Mouse (Mus musculus) heart, postnatal 0 days (tissue): ENCODE results near the gene Cgrrf1. TPM values are rescaled to one million over a fixed set of nuclear protein-coding genes. Genes with fewer than 3 reads are reported as not detected.

ENCODE experiments used
- ATAC-seq: fragments of 200-750 bp; cut with Nextera tagmentation; 2 replicates; pipeline ENCODE4 v1.8.0; 2017; ENCODE audit warnings: low read depth, moderate number of reproducible peaks, moderate library complexity; ENCODE audit not compliant: insufficient read depth
- DNase-seq: peaks from one replicate; pipeline ENCODE4 v3.0.0-alpha.2; 2016; ENCODE audit warnings: low spot score
- H3K27ac ChIP-seq: fragments of 300-500 bp; sonication (generic); 2 replicates; pipeline ENCODE4 v1.5.1; 2014; ENCODE audit warnings: low read depth, mild to moderate bottlenecking
- H3K27me3 ChIP-seq: fragments of 300-500 bp; sonication (generic); 2 replicates; pipeline ENCODE4 v1.6.1; 2014; ENCODE audit warnings: low read length, mixed read lengths; ENCODE audit not compliant: control insufficient read depth, insufficient read depth
- H3K36me3 ChIP-seq: fragments of 300-500 bp; sonication (generic); replicated peaks from 2 replicates; pipeline ENCODE4 v1.6.1; 2014; ENCODE audit warnings: low read length, mixed read lengths; ENCODE audit not compliant: control insufficient read depth, insufficient read depth
- H3K4me1 ChIP-seq: fragments of 300-500 bp; sonication (generic); 2 replicates; pipeline ENCODE4 v1.6.1; 2014; ENCODE audit warnings: antibody characterized with exemption; ENCODE audit not compliant: control insufficient read depth, insufficient read depth
- H3K4me2 ChIP-seq: fragments of 300-500 bp; sonication (generic); 2 replicates; pipeline ENCODE4 v1.6.1; 2014; ENCODE audit warnings: low read depth, mild to moderate bottlenecking, low read length, moderate library complexity
- H3K4me3 ChIP-seq: fragments of 300-500 bp; sonication (generic); 2 replicates; pipeline ENCODE4 v1.5.1; 2014; ENCODE audit warnings: low read depth, low read length
- H3K9ac ChIP-seq: fragments of 300-500 bp; sonication (generic); replicated peaks from 2 replicates; pipeline ENCODE4 v1.6.1; 2014; ENCODE audit warnings: low read depth, low read length, mixed read lengths
- H3K9me3 ChIP-seq: fragments of 300-500 bp; sonication (generic); replicated peaks from 2 replicates; pipeline ENCODE4 v1.6.1; 2016; ENCODE audit warnings: low read length; ENCODE audit not compliant: control insufficient read depth
- CTCF ChIP-seq: IDR thresholded peaks from 2 replicates; pipeline ENCODE4 v1.5.1; 2016; ENCODE audit warnings: antibody characterized with exemption, control low read depth, low read depth
- EP300 ChIP-seq: IDR thresholded peaks from 2 replicates; pipeline ENCODE4 v1.6.1; 2016; ENCODE audit warnings: antibody characterized with exemption, low read depth
- WGBS: fragments of 180-500 bp; shearing (Covaris S2); extraction: QIAGEN DNeasy Blood & Tissue Kit; methylation state at CpG from one replicate; pipeline ENCODE4 v1.1.7; 2014; 5-methylcytosine and 5-hydroxymethylcytosine counted together
- polyA plus RNA-seq: library from polyadenylated mRNA; unstranded; fragments of >200 nt; fragmentation: Nextera tagmentation; extraction: Ambion mirVana; gene quantifications from 2 replicates; pipeline ENCODE4 v1.2.1, GENCODE M21; 2015
- total RNA-seq: library from RNA; depleted of rRNA; stranded (reverse); fragments of >200 nt; gene quantifications from 2 replicates; pipeline ENCODE4 v1.2.3, GENCODE M21; 2014; ENCODE audit warnings: low replicate concordance

Cgrrf1 gene
- total and polyA plus RNA-seq, 2 experiments from 2014 or later: 43.5 to 103 TPM

- Histone ChIP-seq H3K4me3 (peak overlapping the region; percentile 72), H3K9ac (peak overlapping the region; percentile 91), H3K27me3 (no peaks in the 10 kb centered on the region), H3K9me3 (no peaks in the 10 kb centered on the region), H3K4me1 (peaks cover 21% of the 10 kb centered on the region), H3K36me3 (peaks cover 4% of the 10 kb centered on the region), H3K27ac (peak overlapping the region; percentile 96), H3K4me2 (peak overlapping the region; percentile 81)
- peak; percentile 53 for DNase-seq
- under 1% methylated on average over 29 of the region's 29 CpGs for WGBS
- no peak for TF ChIP-seq EP300
- no peak for TF ChIP-seq CTCF
- no peak for ATAC-seq
These were observed 52.0 kb downstream of the Cgrrf1 start for GRCm38 (mm10) chr14:46883871-46884441.

- Histone ChIP-seq H3K27ac (peak overlapping the region; percentile 96), H3K4me2 (peak overlapping the region; percentile 81), H3K9ac (peak overlapping the region; percentile 91), H3K9me3 (no peaks in the 10 kb centered on the region), H3K4me3 (peak overlapping the region; percentile 72), H3K36me3 (peaks cover 8% of the 10 kb centered on the region), H3K4me1 (peaks cover 28% of the 10 kb centered on the region), H3K27me3 (no peaks in the 10 kb centered on the region)
- TF ChIP-seq EP300 (no peak), CTCF (no peak)
- 0 out of 2 replicates have a peak, but pooled peaks have one; percentile 5 for ATAC-seq
- WGBS: 1% methylated on average over 50 of the region's 52 CpGs
- peak; percentile 65 for DNase-seq
These were observed 52.9 kb downstream of the Cgrrf1 start for GRCm38 (mm10) chr14:46884701-46885428.

- TF ChIP-seq EP300: no peak
- Histone ChIP-seq H3K27me3 (no peaks in the 10 kb centered on the region), H3K36me3 (peaks cover 10% of the 10 kb centered on the region; the same call in 1 of the 2 replicates), H3K9ac (peak overlapping the region; percentile 91), H3K4me1 (peaks cover 32% of the 10 kb centered on the region), H3K9me3 (no peaks in the 10 kb centered on the region), H3K4me2 (peak overlapping the region; percentile 81), H3K4me3 (peak overlapping the region; percentile 72), H3K27ac (peak overlapping the region; percentile 96)
- ATAC-seq (no peak), DNase-seq (peak; percentile 32)
- WGBS: 2% methylated on average over 7 of the region's 7 CpGs
These were observed 53.5 kb downstream of the Cgrrf1 start for GRCm38 (mm10) chr14:46885429-46885755.

GRCm38 (mm10) chr14:46885891-46886301 is 54.0 kb downstream of the Cgrrf1 start:
- Histone ChIP-seq H3K27me3 (no peaks in the 10 kb centered on the region), H3K9ac (peak overlapping the region; percentile 91), H3K27ac (peak overlapping the region; percentile 96), H3K36me3 (peaks cover 12% of the 10 kb centered on the region; the same call in 1 of the 2 replicates), H3K9me3 (no peaks in the 10 kb centered on the region), H3K4me3 (peak overlapping the region; percentile 72), H3K4me1 (peaks cover 34% of the 10 kb centered on the region), H3K4me2 (peak overlapping the region; percentile 81)
- TF ChIP-seq EP300 (no peak), CTCF (peak; percentile 28)
- DNase-seq (peak; percentile 86), ATAC-seq (peak; percentile 40)
- WGBS: 8% methylated on average over 5 of the region's 5 CpGs

- Histone ChIP-seq H3K4me2 (peak overlapping the region; percentile 38), H3K4me3 (peak overlapping the region; percentile 6), H3K4me1 (peaks cover 47% of the 10 kb centered on the region), H3K9me3 (no peaks in the 10 kb centered on the region), H3K36me3 (peaks cover 12% of the 10 kb centered on the region; the same call in 1 of the 2 replicates), H3K9ac (no peak overlapping the region), H3K27ac (peak overlapping the region; percentile 75), H3K27me3 (no peaks in the 10 kb centered on the region)
- TF ChIP-seq EP300 (peak; percentile 89), CTCF (no peak)
- 38% methylated on average over 4 of the region's 4 CpGs for WGBS
- peak; percentile 77 for DNase-seq
- peak; percentile 63 for ATAC-seq
These were observed 57.2 kb downstream of the Cgrrf1 start for GRCm38 (mm10) chr14:46889096-46889495.
